Mouse (Mus musculus): ENCODE results near the gene Rsg1. TPM values are rescaled to one million over a fixed set of nuclear protein-coding genes. Genes with fewer than 3 reads are reported as not detected.

The Rsg1 gene
- polyA plus RNA-seq, 1 experiment from 2014 or later, result 4.9 TPM

DNA sequence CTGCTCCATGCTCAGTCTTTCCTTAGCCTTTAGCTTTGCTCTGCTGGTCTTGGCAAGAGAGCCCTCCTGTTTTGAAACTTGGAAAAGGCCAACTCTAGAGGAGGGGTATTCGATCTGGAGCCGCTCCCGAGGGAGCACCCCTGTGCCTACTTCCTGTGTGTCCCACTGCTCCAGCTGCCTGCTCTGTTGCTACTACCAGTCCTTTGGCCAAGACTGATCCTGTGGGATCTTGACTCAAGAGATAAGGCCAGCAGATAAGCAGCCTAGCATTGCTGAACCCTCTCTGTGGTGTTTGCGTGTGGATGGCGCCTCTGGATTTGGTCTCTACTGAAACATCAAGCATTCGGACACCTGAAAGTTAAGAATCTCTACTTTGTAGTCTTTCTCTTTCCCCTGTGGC is 11.6 kb upstream of the Rsg1 start:
- Histone ChIP-seq H3K9me3 (ENCODE audit: control insufficient read depth, low read length) (no peaks in the 10 kb centered on the region), H3K36me3 (ENCODE audit: control insufficient read depth, insufficient read depth, low read length) (peaks cover 48% of the 10 kb centered on the region), H3K27me3 (replicated peaks; ENCODE audit: control insufficient read depth, insufficient read depth, low read length) (no peaks in the 10 kb centered on the region), H3K27ac (ENCODE audit: low read depth) (no peak overlapping the region), H3K9ac (ENCODE audit: low read length) (no peak overlapping the region), H3K4me2 (ENCODE audit: low read length) (no peak overlapping the region), H3K4me3 (ENCODE audit: low read depth, low read length) (no peak overlapping the region), H3K4me1 (replicated peaks; ENCODE audit: control insufficient read depth, insufficient read depth, low read length) (no peaks in the 10 kb centered on the region)
- ATAC-seq (replicated peaks; ENCODE audit: low FRiP score, low TSS enrichment, low read depth), result no peak
- DNase-seq (ENCODE audit: low spot score), result no peak
- 90% methylated on average over 6 of the region's 6 CpGs for WGBS

DNA sequence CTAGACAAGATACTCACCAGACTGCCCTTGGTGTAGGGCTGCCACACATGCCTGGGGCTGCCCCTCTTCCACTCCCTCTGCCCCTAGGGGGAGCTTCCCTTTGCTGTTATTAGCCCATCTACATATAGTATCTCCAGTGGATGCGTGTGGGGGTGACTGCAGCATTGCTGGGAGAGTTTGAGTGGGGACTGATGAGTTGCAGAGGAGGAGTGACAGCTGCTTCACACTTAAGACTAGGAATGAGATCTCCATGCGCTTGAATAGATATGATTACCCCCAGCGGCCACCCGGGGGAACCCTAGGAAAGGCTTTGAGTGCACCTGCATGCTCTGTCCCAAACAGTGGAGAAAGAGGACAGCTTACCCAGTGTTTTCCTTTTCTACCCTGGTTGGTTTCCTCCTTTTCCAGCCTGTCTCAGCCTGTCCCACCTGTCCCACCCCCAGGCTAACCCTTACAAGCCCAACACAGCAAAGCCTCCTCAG is 9.1 kb upstream of the Rsg1 start:
- Histone ChIP-seq H3K9ac (ENCODE audit: low read length) (no peak overlapping the region), H3K9me3 (ENCODE audit: control insufficient read depth, low read length) (no peaks in the 10 kb centered on the region), H3K36me3 (ENCODE audit: control insufficient read depth, insufficient read depth, low read length) (peaks cover 25% of the 10 kb centered on the region), H3K27ac (ENCODE audit: low read depth) (no peak overlapping the region), H3K4me2 (ENCODE audit: low read length) (no peak overlapping the region), H3K4me1 (replicated peaks; ENCODE audit: control insufficient read depth, insufficient read depth, low read length) (no peaks in the 10 kb centered on the region), H3K4me3 (ENCODE audit: low read depth, low read length) (no peak overlapping the region), H3K27me3 (replicated peaks; ENCODE audit: control insufficient read depth, insufficient read depth, low read length) (no peaks in the 10 kb centered on the region)
- ATAC-seq (replicated peaks; ENCODE audit: low FRiP score, low TSS enrichment, low read depth) (no peak), DNase-seq (ENCODE audit: low spot score) (no peak)
- 70% methylated on average over 4 of the region's 4 CpGs for WGBS

DNA sequence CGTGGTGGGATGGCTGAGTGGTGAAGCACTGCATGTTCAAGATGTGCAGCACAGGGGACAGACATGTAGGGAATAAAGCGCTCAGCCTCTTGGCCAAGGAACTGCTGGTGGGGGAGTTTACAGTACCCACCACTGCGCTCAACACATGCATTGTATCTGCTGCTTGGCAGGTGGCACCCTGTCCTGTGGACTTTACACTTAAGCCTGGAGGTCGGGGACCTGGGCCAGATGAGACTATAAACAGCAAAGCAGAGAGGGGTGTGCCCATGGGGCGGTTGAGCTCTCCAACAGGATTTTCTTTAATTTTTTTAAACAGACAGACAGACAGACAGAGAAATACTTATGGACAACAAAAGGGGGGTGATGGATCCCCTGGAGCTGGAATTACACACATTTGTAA is 6.7 kb upstream of the Rsg1 start:
- no peak for DNase-seq (ENCODE audit: low spot score)
- H3K9ac ChIP-seq (ENCODE audit: low read length), result no peak overlapping the region
- H3K27me3 ChIP-seq (replicated peaks; ENCODE audit: control insufficient read depth, insufficient read depth, low read length), result no peaks in the 10 kb centered on the region
- H3K4me3 ChIP-seq (ENCODE audit: low read depth, low read length), result no peak overlapping the region
- 0 out of 2 replicates have a peak, but pooled peaks cover 8% of the 10 kb centered on the region for H3K36me3 ChIP-seq (ENCODE audit: control insufficient read depth, insufficient read depth, low read length)
- H3K27ac ChIP-seq (ENCODE audit: low read depth), result no peak overlapping the region
- H3K9me3 ChIP-seq (ENCODE audit: control insufficient read depth, low read length), result no peaks in the 10 kb centered on the region
- WGBS, result 91% methylated on average over 5 of the region's 5 CpGs
- H3K4me2 ChIP-seq (ENCODE audit: low read length), result no peak overlapping the region
- no peaks in the 10 kb centered on the region for H3K4me1 ChIP-seq (replicated peaks; ENCODE audit: control insufficient read depth, insufficient read depth, low read length)
- no peak for ATAC-seq (replicated peaks; ENCODE audit: low FRiP score, low TSS enrichment, low read depth)

DNA sequence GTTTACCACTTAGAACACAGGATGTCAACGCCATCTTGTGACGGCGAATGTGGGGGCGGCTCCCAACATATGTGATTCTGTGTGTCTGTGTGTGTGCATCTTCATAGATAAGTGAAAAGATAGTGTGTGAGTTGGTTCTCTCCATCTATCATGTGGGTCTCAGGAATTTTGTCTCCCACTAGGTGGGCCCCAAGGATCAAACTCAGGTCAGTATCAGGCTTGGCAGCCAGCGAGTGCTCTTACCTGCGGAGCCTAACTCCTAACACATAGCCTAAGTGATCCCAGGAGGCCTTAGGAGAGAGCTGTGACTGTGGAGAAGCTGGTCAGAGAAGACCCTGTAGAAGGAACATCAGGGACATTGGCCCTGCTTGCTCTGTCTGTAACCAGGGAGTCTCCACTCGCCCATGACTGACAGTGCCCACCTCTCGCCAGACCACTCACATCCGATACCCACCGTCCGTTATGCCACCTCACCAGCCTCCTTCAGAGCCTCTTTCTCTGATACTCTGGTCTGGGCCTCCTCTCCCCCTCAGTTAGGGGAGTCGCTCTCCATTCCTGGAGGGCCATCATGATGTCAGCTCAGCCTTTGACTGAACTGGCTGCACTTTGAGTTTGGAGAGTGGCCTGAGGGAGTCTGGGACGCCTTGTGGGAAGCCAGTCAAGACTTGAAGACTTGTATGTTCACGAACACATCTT is 3.1 kb upstream of the Rsg1 start:
- Histone ChIP-seq H3K9me3 (ENCODE audit: control insufficient read depth, low read length) (no peaks in the 10 kb centered on the region), H3K27me3 (replicated peaks; ENCODE audit: control insufficient read depth, insufficient read depth, low read length) (no peaks in the 10 kb centered on the region), H3K4me1 (replicated peaks; ENCODE audit: control insufficient read depth, insufficient read depth, low read length) (peaks cover 9% of the 10 kb centered on the region), H3K27ac (ENCODE audit: low read depth) (peak overlapping the region; percentile 65; the same call in 1 of the 2 replicates), H3K9ac (ENCODE audit: low read length) (peak overlapping the region; percentile 27; the same call in 1 of the 2 replicates), H3K4me2 (ENCODE audit: low read length) (peak overlapping the region; percentile 52), H3K4me3 (ENCODE audit: low read depth, low read length) (peak overlapping the region; percentile 38), H3K36me3 (ENCODE audit: control insufficient read depth, insufficient read depth, low read length) (no peaks in the 10 kb centered on the region)
- DNase-seq (ENCODE audit: low spot score) (no peak), ATAC-seq (replicated peaks; ENCODE audit: low FRiP score, low TSS enrichment, low read depth) (0 out of 2 replicates have a peak, but pooled peaks have one; percentile 30)
- 70% methylated on average over 14 of the region's 14 CpGs for WGBS

DNA sequence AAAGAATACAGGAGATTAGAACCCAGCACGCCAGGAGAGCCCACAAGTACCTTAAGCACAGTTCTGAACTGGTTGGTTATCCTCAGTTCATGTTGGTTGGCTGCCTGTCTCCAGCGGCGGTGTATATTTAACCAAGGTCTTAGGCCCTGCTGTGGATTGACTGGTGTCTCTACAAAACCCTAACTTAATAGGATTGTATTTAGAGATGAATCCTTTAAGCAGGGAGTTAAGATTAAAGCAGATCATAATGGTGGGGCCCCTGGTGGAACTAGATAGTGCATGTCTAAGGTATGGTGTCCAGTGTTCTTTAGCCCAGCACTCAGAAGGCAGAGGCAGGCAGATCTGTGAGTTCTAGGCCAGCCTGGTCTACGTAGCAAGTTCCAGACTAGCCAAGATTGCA is 2.1 kb upstream of the Rsg1 start:
- DNase-seq (ENCODE audit: low spot score), result no peak
- no peak overlapping the region for H3K4me3 ChIP-seq (ENCODE audit: low read depth, low read length)
- no peak for ATAC-seq (replicated peaks; ENCODE audit: low FRiP score, low TSS enrichment, low read depth)
- no peaks in the 10 kb centered on the region for H3K9me3 ChIP-seq (ENCODE audit: control insufficient read depth, low read length)
- 90% methylated on average over 4 of the region's 4 CpGs for WGBS
- H3K4me2 ChIP-seq (ENCODE audit: low read length), result no peak overlapping the region
- no peak overlapping the region for H3K9ac ChIP-seq (ENCODE audit: low read length)
- no peaks in the 10 kb centered on the region for H3K36me3 ChIP-seq (ENCODE audit: control insufficient read depth, insufficient read depth, low read length)
- peaks cover 9% of the 10 kb centered on the region for H3K4me1 ChIP-seq (replicated peaks; ENCODE audit: control insufficient read depth, insufficient read depth, low read length)
- no peaks in the 10 kb centered on the region for H3K27me3 ChIP-seq (replicated peaks; ENCODE audit: control insufficient read depth, insufficient read depth, low read length)
- no peak overlapping the region for H3K27ac ChIP-seq (ENCODE audit: low read depth)

DNA sequence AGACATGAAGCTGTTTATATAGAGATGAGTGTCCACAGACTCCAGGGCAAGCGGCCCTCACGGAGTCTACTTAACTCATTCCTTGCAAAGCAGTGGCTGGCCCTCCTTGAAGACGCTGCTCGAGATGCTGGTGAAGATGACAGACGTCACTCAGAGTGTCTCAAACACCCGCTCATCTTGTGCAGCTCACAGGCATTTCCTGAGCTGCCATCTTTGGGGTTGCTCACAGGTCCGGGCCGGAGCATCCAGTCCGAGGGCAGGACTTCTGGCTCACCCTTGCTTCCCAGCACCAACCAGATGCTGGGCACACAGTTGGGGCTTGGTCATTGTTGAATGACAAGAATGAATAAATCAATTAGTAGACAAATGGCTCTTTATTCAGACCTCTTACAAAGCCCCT is 864 bp upstream of the Rsg1 start:
- Histone ChIP-seq H3K9ac (ENCODE audit: low read length) (no peak overlapping the region), H3K4me3 (ENCODE audit: low read depth, low read length) (no peak overlapping the region), H3K4me2 (ENCODE audit: low read length) (0 out of 2 replicates have a peak overlapping the region, but pooled peaks have one; percentile 88), H3K27ac (ENCODE audit: low read depth) (no peak overlapping the region), H3K9me3 (ENCODE audit: control insufficient read depth, low read length) (no peaks in the 10 kb centered on the region), H3K4me1 (replicated peaks; ENCODE audit: control insufficient read depth, insufficient read depth, low read length) (peaks cover 9% of the 10 kb centered on the region), H3K36me3 (ENCODE audit: control insufficient read depth, insufficient read depth, low read length) (no peaks in the 10 kb centered on the region), H3K27me3 (replicated peaks; ENCODE audit: control insufficient read depth, insufficient read depth, low read length) (no peaks in the 10 kb centered on the region)
- ATAC-seq (replicated peaks; ENCODE audit: low FRiP score, low TSS enrichment, low read depth), result no peak
- no peak for DNase-seq (ENCODE audit: low spot score)
- 74% methylated on average over 9 of the region's 9 CpGs for WGBS

DNA sequence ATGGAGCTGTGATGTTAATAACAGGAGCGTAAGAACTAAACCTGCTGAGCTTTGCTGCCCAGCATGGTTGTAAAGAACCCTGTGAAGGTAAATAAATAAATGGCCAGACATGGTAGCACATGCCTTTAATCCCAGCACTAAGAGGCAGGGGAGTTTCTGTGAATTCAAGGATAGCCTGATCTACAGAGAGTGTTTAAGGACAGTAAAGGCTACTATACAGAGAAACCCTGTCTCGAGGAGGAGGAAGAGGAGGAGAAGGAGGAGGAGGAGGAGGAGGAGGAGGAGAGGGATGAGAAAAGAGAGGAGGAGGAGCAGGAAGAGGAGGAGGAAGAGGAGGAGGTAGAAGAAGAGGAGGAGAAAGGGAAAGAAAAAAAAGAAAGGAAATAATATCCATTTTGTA is 414 bp upstream of the Rsg1 start:
- ATAC-seq (replicated peaks; ENCODE audit: low FRiP score, low TSS enrichment, low read depth) (no peak; the same call in 1 of the 2 replicates), DNase-seq (ENCODE audit: low spot score) (no peak)
- Histone ChIP-seq H3K4me2 (ENCODE audit: low read length) (peak overlapping the region; percentile 88), H3K9me3 (ENCODE audit: control insufficient read depth, low read length) (no peaks in the 10 kb centered on the region), H3K4me1 (replicated peaks; ENCODE audit: control insufficient read depth, insufficient read depth, low read length) (peaks cover 9% of the 10 kb centered on the region), H3K36me3 (ENCODE audit: control insufficient read depth, insufficient read depth, low read length) (no peaks in the 10 kb centered on the region), H3K27ac (ENCODE audit: low read depth) (0 out of 2 replicates have a peak overlapping the region, but pooled peaks have one; percentile 39), H3K4me3 (ENCODE audit: low read depth, low read length) (peak overlapping the region; percentile 49), H3K9ac (ENCODE audit: low read length) (peak overlapping the region; percentile 41; the same call in 1 of the 2 replicates), H3K27me3 (replicated peaks; ENCODE audit: control insufficient read depth, insufficient read depth, low read length) (no peaks in the 10 kb centered on the region)
- 36% methylated on average over 2 of the region's 2 CpGs for WGBS

DNA sequence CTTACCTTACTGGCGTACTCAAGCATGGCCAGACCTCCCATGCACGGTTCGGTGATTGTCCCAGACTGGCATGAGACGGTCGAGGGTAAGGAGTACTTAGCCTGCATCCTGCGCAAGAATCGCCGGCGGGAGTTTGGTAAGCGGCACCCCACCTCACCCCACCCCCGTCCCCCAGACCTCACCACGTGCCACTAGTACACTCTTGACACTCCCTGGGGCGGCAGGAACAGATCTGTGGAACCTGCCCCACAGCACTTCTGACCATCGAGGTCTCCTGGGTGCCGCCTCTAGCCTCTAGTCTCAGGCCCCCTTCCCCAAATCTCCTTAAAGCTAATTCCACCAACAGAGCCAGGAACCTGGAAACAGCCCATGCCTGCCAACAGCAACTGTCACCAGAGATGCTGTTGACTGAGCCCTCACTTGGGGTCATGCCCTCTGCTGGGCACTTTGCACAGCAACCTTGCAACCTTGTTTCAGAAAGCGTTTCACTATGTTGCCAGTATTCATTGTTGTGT is 638 bp downstream of the Rsg1 start:
- peak overlapping the region; percentile 88 for H3K4me2 ChIP-seq (ENCODE audit: low read length)
- H3K9me3 ChIP-seq (ENCODE audit: control insufficient read depth, low read length), result no peaks in the 10 kb centered on the region
- no peaks in the 10 kb centered on the region for H3K27me3 ChIP-seq (replicated peaks; ENCODE audit: control insufficient read depth, insufficient read depth, low read length)
- no peak overlapping the region for H3K27ac ChIP-seq (ENCODE audit: low read depth)
- 3% methylated on average over 15 of the region's 16 CpGs for WGBS
- peak overlapping the region; percentile 41 for H3K9ac ChIP-seq (ENCODE audit: low read length)
- H3K36me3 ChIP-seq (ENCODE audit: control insufficient read depth, insufficient read depth, low read length), result no peaks in the 10 kb centered on the region
- H3K4me1 ChIP-seq (replicated peaks; ENCODE audit: control insufficient read depth, insufficient read depth, low read length), result peaks cover 9% of the 10 kb centered on the region
- DNase-seq (ENCODE audit: low spot score), result no peak
- H3K4me3 ChIP-seq (ENCODE audit: low read depth, low read length), result peak overlapping the region; percentile 49
- ATAC-seq (replicated peaks; ENCODE audit: low FRiP score, low TSS enrichment, low read depth), result peak; percentile 26; the same call in 1 of the 2 replicates

Measured in intestine, embryonic 14.5 days (tissue).